Mouse (Mus musculus): ENCODE data around the gene Rarb. TPM values are rescaled to one million over a fixed set of nuclear protein-coding genes. Genes with fewer than 3 reads are reported as not detected.

Gene Rarb
- 4.9 and 6.8 TPM in 2 replicates for polyA plus RNA-seq (2012; rRNA removed; ENCODE audit: low replicate concordance)

DNA sequence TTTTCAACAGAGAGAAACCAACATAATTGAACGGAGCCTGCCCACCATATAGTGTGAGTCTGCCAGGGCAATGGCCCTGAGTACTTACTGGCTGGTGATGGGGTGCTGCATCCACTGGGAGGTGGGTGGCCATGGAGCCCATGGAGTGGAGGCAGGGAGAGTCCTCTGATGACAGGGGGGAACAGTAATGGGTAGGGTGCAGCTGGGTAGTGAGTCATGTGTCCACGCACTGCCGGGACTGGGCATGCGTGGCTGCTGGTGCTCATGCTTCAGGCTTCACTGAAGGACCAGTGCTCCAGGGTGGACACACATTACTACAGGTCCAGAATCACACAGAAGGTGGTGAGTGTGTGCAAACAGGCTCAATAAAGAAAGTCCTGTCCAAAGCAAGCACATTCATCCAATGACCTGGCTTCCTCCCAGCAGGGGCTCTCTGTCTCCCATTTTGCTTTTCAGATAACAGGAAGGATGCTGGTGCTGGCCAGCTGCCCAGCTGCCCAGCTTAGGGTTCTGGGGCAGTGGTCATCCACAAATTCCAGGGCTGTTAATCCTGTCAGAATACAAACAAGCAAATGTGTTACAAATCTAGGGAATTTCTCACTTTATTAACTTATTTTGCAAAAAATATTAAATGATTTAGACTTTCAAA is at the start of gene Rarb:
TSS of gene Rarb (minus strand) at position 555 of the 649 bp plus-strand sequence.

Measured in subcutaneous adipose tissue, adult 2 months (tissue).